Mouse (Mus musculus) T-cell, adult 2 months (primary cell): ENCODE results near the gene Ubac2.

Experiments used
- DNase-seq: peaks from one replicate; pipeline ENCODE4 v3.0.0; 2022; ENCODE audit warnings: low spot score

The Ubac2 gene

GRCm38 (mm10) chr14:121926901-121927300, 48.5 kb downstream of the Ubac2 start:
- DNase-seq: no peak

- no peak for DNase-seq
These were observed 49.0 kb downstream of the Ubac2 start for GRCm38 (mm10) chr14:121927451-121927850.

DNA sequence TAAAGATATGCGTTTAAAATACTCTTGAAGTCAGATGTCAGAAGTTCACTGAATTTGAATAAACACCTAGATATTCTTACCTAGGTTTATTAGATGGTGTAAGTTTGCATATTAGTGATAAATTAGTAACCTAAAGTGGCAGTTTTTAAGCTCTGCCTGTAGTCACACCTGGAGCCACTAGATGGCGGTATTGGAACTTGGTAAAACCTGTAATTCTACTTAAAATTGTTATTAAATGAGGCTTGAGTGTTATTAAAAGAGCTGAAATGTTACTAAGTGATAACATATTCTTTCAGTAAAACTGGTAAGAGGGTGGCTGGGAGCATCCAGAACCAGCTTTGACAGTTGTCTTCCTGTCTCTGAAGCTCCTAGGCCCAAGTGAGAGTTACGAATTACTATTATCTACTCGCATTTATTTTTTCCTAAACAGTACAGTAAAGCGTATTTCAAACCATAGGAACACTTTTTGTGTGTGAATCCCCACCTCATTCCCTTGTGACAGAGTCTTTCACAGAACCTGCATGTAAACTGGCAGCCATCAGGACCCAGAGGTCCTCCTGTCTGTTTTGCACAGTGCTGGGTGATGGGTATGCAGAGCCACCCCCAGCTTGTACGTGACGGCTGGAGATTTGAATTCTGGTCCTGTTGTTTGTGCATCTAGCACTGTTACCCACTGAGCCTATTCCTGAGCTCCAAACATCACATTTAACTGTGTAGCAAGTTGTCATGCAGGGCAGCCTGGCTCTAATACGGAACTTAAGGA, 50.1 kb downstream of the Ubac2 start:
- peak; percentile 72 for DNase-seq

DNA sequence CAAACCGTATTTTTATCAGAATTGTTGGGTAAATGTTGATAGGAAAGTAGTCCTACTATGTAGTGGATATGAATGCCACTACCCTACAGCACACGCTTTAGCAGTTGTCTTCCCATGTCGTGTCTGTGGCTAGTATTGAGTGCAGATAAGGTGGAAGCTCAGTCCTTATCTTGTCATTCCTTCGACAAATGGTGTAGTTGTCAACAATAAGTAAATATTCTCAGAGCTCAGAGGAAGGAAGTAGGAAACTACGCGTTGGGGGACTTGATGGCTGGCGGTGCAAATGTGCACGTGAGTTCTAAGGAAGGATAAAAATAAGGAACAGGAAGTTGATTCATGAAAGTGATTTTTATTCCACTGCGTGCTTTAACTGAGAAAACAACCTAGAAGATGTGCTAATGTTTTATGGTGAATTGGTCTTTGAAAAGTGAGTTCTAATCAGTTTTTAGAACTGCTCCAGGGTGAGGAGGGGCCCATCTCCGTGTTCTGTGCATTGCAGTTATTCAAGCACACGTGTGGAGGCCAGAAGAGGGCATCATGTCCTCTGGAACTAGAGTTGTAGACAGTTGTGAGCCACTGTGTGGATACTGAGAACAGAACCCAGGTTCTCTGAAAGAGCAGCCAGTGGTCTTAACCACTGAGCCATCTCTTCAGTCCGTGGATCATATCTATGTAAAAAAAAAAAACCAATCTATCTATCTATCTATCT, 51.0 kb downstream of the Ubac2 start:
- DNase-seq: peak; percentile 81

DNA sequence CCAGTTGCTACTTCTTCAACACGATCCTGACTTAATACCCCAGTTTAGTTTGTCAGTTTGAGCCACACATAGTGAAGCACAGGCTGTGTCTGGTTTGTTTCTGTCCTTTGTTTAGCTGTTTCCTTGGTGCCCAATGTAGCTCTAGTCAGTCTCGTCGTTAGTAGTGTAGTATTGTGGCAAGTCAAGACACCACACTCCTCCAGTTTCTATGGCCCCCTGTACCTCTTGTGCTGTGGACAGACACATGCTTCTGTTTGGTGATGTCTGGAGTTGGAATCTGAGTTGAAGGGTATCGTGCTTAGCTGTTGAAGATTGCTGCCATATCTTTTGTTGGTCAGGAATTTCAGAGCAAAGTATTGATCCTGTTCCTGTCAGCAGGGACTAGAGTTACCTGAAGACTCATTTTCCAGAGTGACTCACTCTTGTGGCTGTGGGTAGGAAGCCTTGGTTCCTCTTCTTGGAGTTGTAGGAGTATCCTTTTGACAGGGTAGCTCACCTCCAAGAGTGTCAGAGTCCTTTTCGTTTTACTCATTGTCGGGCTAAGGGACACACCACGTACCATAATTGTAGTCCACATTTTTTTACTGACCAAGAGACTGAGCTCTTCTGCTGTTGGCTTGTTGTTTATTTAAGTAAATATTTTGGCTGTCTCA, 52.4 kb downstream of the Ubac2 start:
- DNase-seq: peak; percentile 73

DNA sequence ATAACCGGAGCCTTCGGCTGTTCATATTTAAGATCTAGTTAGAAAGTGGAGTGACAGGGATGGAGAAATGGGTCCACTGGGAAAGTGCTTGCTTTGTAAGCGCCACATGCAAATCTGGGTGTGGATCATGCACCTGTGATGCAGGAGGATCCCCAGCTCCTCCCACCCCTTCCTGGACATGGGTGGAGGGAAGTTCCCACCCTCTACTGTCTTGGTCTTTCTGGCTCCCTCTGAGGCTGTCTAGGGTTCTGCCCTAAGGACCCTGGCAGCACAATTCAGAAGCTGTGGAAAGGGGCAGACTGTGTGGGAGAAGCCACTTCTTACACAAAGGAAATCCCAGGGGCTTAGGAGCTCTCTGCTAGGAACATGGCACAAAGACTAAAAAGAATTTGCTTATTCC, 53.2 kb downstream of the Ubac2 start:
- DNase-seq: no peak

GRCm38 (mm10) chr14:121932180-121932579, 53.8 kb downstream of the Ubac2 start:
- no peak for DNase-seq

- DNase-seq: no peak
These were observed 55.6 kb downstream of the Ubac2 start for GRCm38 (mm10) chr14:121933906-121934596.

GRCm38 (mm10) chr14:121934597-121934946, 56.2 kb downstream of the Ubac2 start:
- no peak for DNase-seq

DNA sequence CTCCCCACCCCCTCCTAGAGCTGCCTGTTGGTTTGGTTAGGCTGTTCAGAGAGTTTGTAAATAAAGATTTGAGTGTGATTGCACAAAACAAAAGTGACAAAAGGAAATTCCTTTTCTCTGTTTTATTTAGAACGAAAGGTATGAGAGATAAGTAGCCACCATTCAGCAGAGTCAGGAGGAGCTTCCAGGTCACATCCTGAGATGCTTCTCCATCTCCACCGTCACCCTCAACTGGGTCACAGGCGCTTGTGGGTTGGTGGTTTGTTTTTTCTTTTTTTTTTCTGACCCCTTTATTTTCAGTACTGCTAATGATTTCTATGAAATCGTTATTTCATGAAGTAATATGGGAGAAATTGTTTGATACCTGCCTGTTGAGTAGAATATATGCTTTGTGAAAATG, 57.9 kb downstream of the Ubac2 start:
- no peak for DNase-seq

DNA sequence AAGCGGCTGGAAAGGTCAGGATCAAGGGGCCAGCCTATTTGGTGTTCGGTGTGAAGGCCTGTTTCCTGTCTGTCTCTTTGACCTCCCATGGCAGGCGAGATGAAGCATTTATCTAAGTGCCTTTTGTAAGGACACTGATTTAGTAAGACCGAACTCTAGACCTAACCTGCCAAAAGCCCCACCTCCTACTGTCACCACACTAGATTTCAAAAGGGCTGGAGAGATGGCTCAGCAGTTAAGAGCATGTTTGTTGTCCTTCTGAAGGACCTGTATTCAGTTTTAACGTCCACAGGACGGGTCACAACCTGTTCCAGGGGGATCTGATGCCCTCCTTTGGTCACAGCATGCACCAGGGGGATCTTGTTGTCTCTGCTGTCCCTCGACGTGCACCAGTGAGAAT, 58.4 kb downstream of the Ubac2 start:
- DNase-seq: no peak

DNA sequence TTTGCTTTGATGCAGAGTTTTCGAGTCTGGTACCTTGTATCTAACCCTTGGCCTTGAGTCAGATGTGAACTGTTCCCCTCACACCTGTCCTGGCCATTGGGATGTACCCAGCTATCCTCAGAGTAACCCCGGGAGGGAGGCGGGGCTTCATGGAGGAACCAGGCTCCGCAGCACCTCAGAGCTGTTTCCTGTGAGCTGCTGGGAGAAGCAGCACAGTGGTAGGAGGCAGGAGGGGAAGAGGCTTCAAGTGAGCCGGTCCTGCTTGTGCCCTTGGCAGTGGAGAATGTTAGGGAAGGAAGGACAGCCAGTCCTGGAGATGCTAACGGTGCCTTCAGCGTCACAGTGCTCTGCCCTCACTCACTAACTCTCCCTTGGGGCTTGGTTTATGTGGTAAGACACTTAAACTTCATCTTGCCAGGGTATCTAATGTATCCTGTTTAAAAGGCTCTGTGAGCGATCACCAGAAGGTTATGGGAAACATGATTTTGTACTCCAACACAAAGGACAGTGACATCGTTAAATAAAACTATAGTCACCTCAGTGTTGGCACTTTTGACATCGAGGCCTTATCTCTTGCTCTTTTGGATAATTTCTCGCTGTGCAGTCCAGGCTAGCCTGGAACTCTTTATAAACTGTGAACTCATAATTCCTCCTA, 59.3 kb downstream of the Ubac2 start:
- no peak for DNase-seq

DNA sequence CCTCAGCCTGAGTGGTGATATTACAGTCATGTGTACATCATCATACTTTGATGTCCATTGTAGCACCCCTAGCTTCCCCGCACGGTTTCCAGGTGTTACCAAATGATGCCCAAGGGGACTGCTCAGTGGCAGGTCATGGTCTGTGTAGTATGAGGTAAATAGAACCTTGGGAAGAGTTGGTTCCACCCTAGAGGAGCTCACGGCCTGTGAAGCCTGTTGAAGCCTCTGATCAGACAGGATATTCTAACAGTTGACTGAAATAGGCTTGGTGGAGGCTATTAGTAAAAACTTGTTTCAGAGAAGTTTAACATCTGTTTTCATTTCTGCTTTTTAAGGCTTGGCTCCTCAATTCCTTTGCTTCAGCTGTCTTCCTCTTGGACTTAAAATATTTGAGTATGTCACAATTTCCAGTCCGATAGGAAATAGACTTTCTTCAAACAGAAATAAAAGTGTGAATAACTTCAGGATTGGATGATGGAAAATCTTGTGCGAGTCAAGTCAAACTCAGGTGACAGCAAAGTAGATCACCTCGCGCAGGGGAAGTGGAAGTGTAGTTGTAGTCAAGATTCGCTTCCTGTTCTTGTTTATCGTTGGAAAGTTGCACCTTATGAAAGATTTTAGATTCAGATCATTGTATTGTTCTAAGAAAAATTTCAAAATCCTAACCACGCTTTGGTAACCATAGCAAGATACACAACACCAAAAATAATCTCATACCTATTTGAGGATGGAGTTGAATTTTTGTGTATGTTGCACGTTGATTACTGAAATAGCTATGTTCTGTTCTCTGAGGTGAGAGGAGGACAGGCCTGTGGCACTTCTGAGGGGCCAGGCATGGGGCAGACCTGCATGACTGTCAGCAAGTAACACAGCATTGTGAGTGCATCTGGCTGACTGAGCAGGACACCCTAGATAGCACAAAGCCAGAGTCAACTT, 60.1 kb downstream of the Ubac2 start:
- peak; percentile 74 for DNase-seq

- DNase-seq: no peak
These were observed 61.2 kb downstream of the Ubac2 start for GRCm38 (mm10) chr14:121939582-121939981.

DNA sequence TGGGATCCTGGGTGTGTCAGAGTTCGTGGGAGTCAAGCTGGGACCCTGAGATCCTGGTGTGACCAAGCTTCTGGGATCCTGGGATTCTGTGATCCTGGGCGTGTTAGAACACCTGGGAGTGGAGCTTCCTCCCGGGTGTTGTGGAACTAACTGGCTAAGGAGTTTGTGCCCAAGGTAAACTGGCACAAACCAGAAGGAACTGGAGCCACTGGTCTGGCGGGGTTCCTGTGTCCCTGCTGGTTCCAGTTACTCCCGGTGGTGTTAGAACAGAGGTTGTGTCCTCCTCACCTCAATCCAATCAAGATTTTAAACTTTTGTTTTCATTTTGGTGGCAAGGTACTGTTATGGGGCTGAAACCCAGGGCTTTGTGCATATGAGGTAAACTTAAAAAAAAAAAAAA, 67.7 kb downstream of the Ubac2 start:
- DNase-seq: no peak

- peak; percentile 52 for DNase-seq
These were observed 68.3 kb downstream of the Ubac2 start for GRCm38 (mm10) chr14:121946728-121947127.

DNA sequence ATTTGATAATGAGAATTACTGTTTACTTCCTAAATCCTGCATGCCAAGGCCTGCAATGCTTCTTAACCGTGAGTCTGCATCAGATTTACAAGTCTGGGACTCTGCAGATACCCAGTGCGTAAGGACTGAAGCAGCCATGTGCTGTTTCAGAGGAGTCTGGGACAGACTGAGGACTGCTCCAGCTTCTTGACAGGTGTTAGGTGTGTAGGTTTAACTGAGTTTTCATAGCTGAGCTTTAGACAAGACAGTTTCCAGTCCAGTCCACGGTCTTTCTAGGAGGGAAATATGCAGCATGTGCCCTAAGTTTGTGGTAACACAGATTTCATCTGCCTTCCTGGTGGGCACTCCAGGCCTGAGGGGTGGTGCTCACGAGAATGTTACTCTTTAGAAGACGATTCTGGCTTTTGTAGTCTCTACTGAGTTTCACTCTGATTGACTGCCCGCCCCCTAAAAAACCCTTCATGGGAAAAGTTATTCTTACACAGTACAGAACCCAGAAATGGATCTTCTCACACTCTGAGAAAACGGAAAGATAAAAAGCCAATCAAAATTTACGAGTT, 68.9 kb downstream of the Ubac2 start:
- DNase-seq: no peak

- no peak for DNase-seq
These were observed 69.5 kb downstream of the Ubac2 start for GRCm38 (mm10) chr14:121947966-121948365.

GRCm38 (mm10) chr14:121949436-121949835, 71.0 kb downstream of the Ubac2 start:
- no peak for DNase-seq

GRCm38 (mm10) chr14:121949897-121950296, 71.5 kb downstream of the Ubac2 start:
- no peak for DNase-seq
